Mouse (Mus musculus) right cerebral cortex, postnatal 36 days (tissue): ENCODE measurements around the gene Daam1.

Experiments used
- DNase-seq, 2 experiments: peaks; one replicate each; pipeline ENCODE4 v3.0.0; 2022; ENCODE audit warnings: low spot score in 2 of 2, mixed read lengths in 1 of 2

Daam1 gene

GRCm38 (mm10) chr12:71932433-71933386 lies 101.8 kb downstream of the Daam1 start:
- no peak for DNase-seq

GRCm38 (mm10) chr12:71933989-71934645 lies 103.2 kb downstream of the Daam1 start:
- DNase-seq, result no peak

GRCm38 (mm10) chr12:71936636-71937035 lies 105.8 kb downstream of the Daam1 start:
- DNase-seq, result no peak

- no peak for DNase-seq
These were observed 107.6 kb downstream of the Daam1 start for GRCm38 (mm10) chr12:71938513-71938912.

- no peak for DNase-seq
These were observed 110.4 kb downstream of the Daam1 start for GRCm38 (mm10) chr12:71941290-71941689.

- no peak for DNase-seq
These were observed 112.2 kb downstream of the Daam1 start for GRCm38 (mm10) chr12:71943112-71943511.

- no peak for DNase-seq
These were observed 112.8 kb downstream of the Daam1 start for GRCm38 (mm10) chr12:71943646-71944045.

GRCm38 (mm10) chr12:71945844-71946243 lies 115.0 kb downstream of the Daam1 start:
- no peak for DNase-seq

- DNase-seq, result no peak
These were observed 115.6 kb downstream of the Daam1 start for GRCm38 (mm10) chr12:71946448-71946847.

- DNase-seq, result no peak
These were observed 118.1 kb downstream of the Daam1 start for GRCm38 (mm10) chr12:71948972-71949371.

- no peak for DNase-seq
These were observed 118.7 kb downstream of the Daam1 start for GRCm38 (mm10) chr12:71949606-71950005.

- DNase-seq, result no peak
These were observed 119.4 kb downstream of the Daam1 start for GRCm38 (mm10) chr12:71950095-71950877.

- DNase-seq, result peak in 1 of 2 experiments; percentile 49
These were observed 123.5 kb downstream of the Daam1 start for GRCm38 (mm10) chr12:71954180-71954935.

- no peak for DNase-seq
These were observed 126.1 kb downstream of the Daam1 start for GRCm38 (mm10) chr12:71956980-71957379.

GRCm38 (mm10) chr12:71957496-71957895 lies 126.6 kb downstream of the Daam1 start:
- no peak for DNase-seq

- DNase-seq, result no peak
These were observed 128.6 kb downstream of the Daam1 start for GRCm38 (mm10) chr12:71959351-71959991.

- DNase-seq, result no peak
These were observed 130.8 kb downstream of the Daam1 start for GRCm38 (mm10) chr12:71961671-71962070.

- DNase-seq, result no peak
These were observed 131.7 kb downstream of the Daam1 start for GRCm38 (mm10) chr12:71962616-71963015.

- no peak for DNase-seq
These were observed 137.7 kb downstream of the Daam1 start for GRCm38 (mm10) chr12:71968592-71968991.

GRCm38 (mm10) chr12:71969022-71969421 lies 138.1 kb downstream of the Daam1 start:
- no peak for DNase-seq

- DNase-seq, result no peak
These were observed 138.6 kb downstream of the Daam1 start for GRCm38 (mm10) chr12:71969439-71969838.
